8 mouse cellular contexts compared by ENCODE assay signal in the genomic region with DNA sequence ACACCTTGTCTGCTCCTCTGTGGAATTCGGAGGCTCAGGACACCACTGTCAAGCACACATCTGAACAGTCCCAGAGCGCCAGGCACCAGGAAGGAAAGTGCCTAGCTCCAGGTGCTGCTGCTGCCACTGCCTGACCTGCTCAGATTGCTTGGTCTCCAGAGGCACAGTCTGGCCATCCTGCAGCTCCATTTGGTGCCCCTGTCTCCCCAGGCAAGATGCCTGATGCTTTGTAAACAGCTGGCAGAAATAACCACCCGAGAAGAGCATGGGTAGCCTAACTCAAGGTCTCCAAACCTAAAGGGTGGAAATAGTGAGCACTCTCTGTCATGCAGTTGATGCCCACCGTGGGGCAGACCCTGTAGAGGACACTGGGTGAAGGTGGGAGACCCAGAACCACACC. TPM values are rescaled to one million over a fixed set of nuclear protein-coding genes. Genes with fewer than 3 reads are reported as not detected.
DNase-seq lines count a peak whose midpoint lies in the region; ATAC-seq and TF ChIP-seq lines count a peak whose summit lies in the region.

No protein-coding gene starts in this region.

- H3K36me3 ChIP-seq in heart, embryonic 10.5 days, result peaks cover 40% of the 10 kb centered on the region
- peaks cover 40% of the 10 kb centered on the region for H3K36me3 ChIP-seq in E14TG2a.4 (ENCODE audit: insufficient read depth, low read length)
- H3K36me3 ChIP-seq in forebrain, embryonic 15.5 days, result peaks cover 27% of the 10 kb centered on the region
- H3K36me3 ChIP-seq in liver, embryonic 14.5 days (replicated peaks; ENCODE audit: control insufficient read depth, insufficient read depth, low read depth), result peaks cover 5% of the 10 kb centered on the region

- intact Hi-C loops in left cerebral cortex, postnatal 36 days (cut with DNase I), result no loop called here

- no peaks in the 10 kb centered on the region for H3K27me3 ChIP-seq in heart, embryonic 10.5 days (ENCODE audit: insufficient read depth, poor library complexity, severe bottlenecking)
- H3K27me3 ChIP-seq in E14TG2a.4 (ENCODE audit: insufficient read depth, low read length), result no peaks in the 10 kb centered on the region
- H3K27me3 ChIP-seq in forebrain, embryonic 15.5 days, result no peaks in the 10 kb centered on the region; the same call in 1 of the 2 replicates
- no peaks in the 10 kb centered on the region for H3K27me3 ChIP-seq in liver, embryonic 14.5 days (ENCODE audit: control insufficient read depth, insufficient read depth, low read length)

- 26% methylated on average over 4 of the region's 4 CpGs for WGBS in heart, embryonic 10.5 days
- 30% methylated on average over 4 of the region's 4 CpGs for WGBS in forebrain, embryonic 15.5 days
- WGBS in liver, embryonic 14.5 days (ENCODE audit: insufficient replicate concordance), result 15% methylated on average over 4 of the region's 4 CpGs

- peak overlapping the region; percentile 95 for H3K4me2 ChIP-seq in forebrain, embryonic 15.5 days (replicated peaks)
- peak overlapping the region; percentile 85 for H3K4me2 ChIP-seq in liver, embryonic 14.5 days (ENCODE audit: low read depth)

- no peak for DNase-seq in heart, embryonic 10.5 days (ENCODE audit: low spot score)
- no peak for DNase-seq in heart, adult 18-20 months
- DNase-seq in liver, embryonic 14.5 days (ENCODE audit: low read depth in 3 of 3, low spot score in 3 of 3), result no peak
- no peak for DNase-seq in retina, embryonic 14.5 days (ENCODE audit: low spot score)
- DNase-seq in MN1 (ENCODE audit: low spot score), result no peak
- no peak for DNase-seq in left cerebral cortex, postnatal 36 days (ENCODE audit: low spot score in 2 of 2)

- TF ChIP-seq EP300 in liver, embryonic 14.5 days (IDR thresholded peaks at IDR 0.05; ENCODE audit: low read depth), result no peak

- no peaks in the 10 kb centered on the region for H3K9me3 ChIP-seq in heart, embryonic 10.5 days
- no peaks in the 10 kb centered on the region for H3K9me3 ChIP-seq in E14TG2a.4 (ENCODE audit: low read length)
- H3K9me3 ChIP-seq in forebrain, embryonic 15.5 days, result no peaks in the 10 kb centered on the region
- H3K9me3 ChIP-seq in liver, embryonic 14.5 days (ENCODE audit: control insufficient read depth, low read length), result no peaks in the 10 kb centered on the region

- peaks cover 59% of the 10 kb centered on the region for H3K4me1 ChIP-seq in heart, embryonic 10.5 days
- peaks cover 63% of the 10 kb centered on the region for H3K4me1 ChIP-seq in E14TG2a.4 (replicated peaks; ENCODE audit: low read depth, low read length)
- peaks cover 36% of the 10 kb centered on the region for H3K4me1 ChIP-seq in forebrain, embryonic 15.5 days
- peaks cover 3 to 13% of the 10 kb centered on the region in 2 experiments; a peak in 3 of 4 replicates for H3K4me1 ChIP-seq in liver, embryonic 14.5 days (replicated peaks; ENCODE audit: control insufficient read depth in 2 of 2, insufficient read depth in 2 of 2, low read length in 1 of 2)

- TF ChIP-seq CTCF in E14TG2a.4 (conservative IDR thresholded peaks at IDR 0.05; ENCODE audit: low read length), result no peak
- TF ChIP-seq CTCF in liver, embryonic 14.5 days (IDR thresholded peaks at IDR 0.05; ENCODE audit: low read depth), result no peak

- ATAC-seq in forebrain, embryonic 15.5 days (replicated peaks), result no peak
- no peak for ATAC-seq in liver, embryonic 14.5 days (ENCODE audit: insufficient read depth)

- H3K27ac ChIP-seq in heart, embryonic 10.5 days, result peak overlapping the region; percentile 98
- peak overlapping the region; percentile 74; the same call in 1 of the 2 replicates for H3K27ac ChIP-seq in forebrain, embryonic 15.5 days (replicated peaks)
- H3K27ac ChIP-seq in liver, embryonic 14.5 days, result no peak overlapping the region

- peak overlapping the region; percentile 98 for H3K4me3 ChIP-seq in heart, embryonic 10.5 days
- peak overlapping the region; percentile 99 for H3K4me3 ChIP-seq in E14TG2a.4 (replicated peaks; ENCODE audit: low read length)
- H3K4me3 ChIP-seq in forebrain, embryonic 15.5 days, result peak overlapping the region; percentile 94
- peak overlapping the region; percentile 68 to 93 for H3K4me3 ChIP-seq in liver, embryonic 14.5 days (ENCODE audit: insufficient read depth in 1 of 2, low read depth in 2 of 2, low read length in 2 of 2)

- H3K9ac ChIP-seq in forebrain, embryonic 15.5 days (replicated peaks), result peak overlapping the region; percentile 96
- H3K9ac ChIP-seq in liver, embryonic 14.5 days (replicated peaks), result peak overlapping the region; percentile 90

RNA-seq across cellular contexts. Expression of gene Chmp6, which starts 1.1 kb away (rescaled TPM):
- polyA plus RNA-seq in heart, embryonic 10.5 days (2016; fragmentation: Nextera tagmentation; extraction: Ambion mirVana), result 86.7 and 96.6 TPM in 2 replicates
- 10 to 100 TPM; 27.8 to 30.2 TPM for total RNA-seq in heart, adult 18-20 months (2021)
- 94.2 and 95.7 TPM in 2 replicates for polyA plus RNA-seq in forebrain, embryonic 15.5 days (2015; fragmentation: Nextera tagmentation; extraction: Ambion mirVana)
- 13.5 and 15.2 TPM in 2 replicates for polyA plus RNA-seq in liver, embryonic 14.5 days (2012; rRNA removed)
- 25.2 and 27.2 TPM in 2 replicates for polyA plus RNA-seq in liver, embryonic 14.5 days (2014; fragmentation: Nextera tagmentation; extraction: Ambion mirVana)
- total RNA-seq in left cerebral cortex, postnatal 36 days (2021), result 10 to 100 TPM; 43.7 to 45.4 TPM

RNA-seq across cellular contexts. Expression of gene Baiap2, which starts 28.2 kb away (rescaled TPM):
- 11.6 and 13.1 TPM in 2 replicates for polyA plus RNA-seq in heart, embryonic 10.5 days (2016; fragmentation: Nextera tagmentation; extraction: Ambion mirVana)
- total RNA-seq in heart, adult 18-20 months (2021), result 10 to 100 TPM in 1 of 2 experiments, 1 to 10 TPM in 1; 6.5 to 10.7 TPM
- 28.1 and 34.0 TPM in 2 replicates for polyA plus RNA-seq in forebrain, embryonic 15.5 days (2015; fragmentation: Nextera tagmentation; extraction: Ambion mirVana)
- polyA plus RNA-seq in liver, embryonic 14.5 days (2012; rRNA removed), result 5.6 and 6.3 TPM in 2 replicates
- 4.2 and 4.8 TPM in 2 replicates for polyA plus RNA-seq in liver, embryonic 14.5 days (2014; fragmentation: Nextera tagmentation; extraction: Ambion mirVana)
- total RNA-seq in left cerebral cortex, postnatal 36 days (2021), result 100 to 1,000 TPM; 228 to 303 TPM
